Mouse (Mus musculus) activated CD4-positive, CD25-positive, alpha-beta regulatory T cell, adult 4 months (primary cell): ENCODE data around the gene Ski. TPM values are rescaled to one million over a fixed set of nuclear protein-coding genes. Genes with fewer than 3 reads are reported as not detected.
A peak's percentile ranks its signal among the peaks of the same experiment; 100 is the strongest.

Source experiments
- ATAC-seq: one replicate; pipeline ENCODE4 v1.8.0; 2017
- polyA plus RNA-seq, 2 experiments: library from polyadenylated mRNA; unstranded; fragments of 100-300 nt; shearing (Covaris generic); gene quantifications; one replicate each; pipeline ENCODE4 v1.2.1; 2017

Ski gene
- polyA plus RNA-seq, 2 experiments from 2014 or later: 24.7 to 25.0 TPM

- ATAC-seq: no peak
Observed at GRCm38 (mm10) chr4:155213752-155214054, 8.7 kb downstream of the Ski start.

DNA sequence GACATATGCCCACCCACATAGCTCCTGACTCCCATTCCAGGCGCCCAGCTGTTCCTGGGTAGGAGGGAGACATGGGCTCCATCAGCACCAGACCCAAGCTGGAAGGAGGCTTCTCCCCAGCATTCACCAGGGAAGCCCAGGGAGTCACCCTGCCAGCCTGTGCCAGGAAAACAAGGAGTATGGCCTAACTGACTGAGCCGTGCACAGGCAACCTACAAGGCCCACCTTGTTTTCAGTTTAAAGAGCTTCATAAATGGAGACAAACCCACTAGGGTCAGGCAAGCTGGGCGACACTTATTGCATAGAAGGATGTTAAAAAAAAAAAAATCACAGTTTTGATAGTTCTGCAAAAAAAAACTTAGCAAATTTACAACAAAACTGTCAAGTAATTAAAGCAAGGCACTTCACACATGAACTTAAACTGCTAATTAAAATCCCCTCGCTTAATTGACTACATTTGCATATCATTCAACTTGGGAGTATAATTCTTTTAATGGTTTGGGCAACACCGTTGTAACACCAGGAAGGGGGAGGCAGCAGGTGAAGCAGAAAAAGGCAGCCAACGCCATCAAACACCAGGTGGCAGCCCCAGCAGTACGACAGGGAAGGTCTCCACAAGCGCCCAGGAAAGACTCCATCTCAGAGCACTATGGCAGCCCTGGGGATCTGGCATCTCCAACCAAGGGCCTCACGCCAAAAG, 9.2 kb downstream of the Ski start:
- ATAC-seq: no peak

DNA sequence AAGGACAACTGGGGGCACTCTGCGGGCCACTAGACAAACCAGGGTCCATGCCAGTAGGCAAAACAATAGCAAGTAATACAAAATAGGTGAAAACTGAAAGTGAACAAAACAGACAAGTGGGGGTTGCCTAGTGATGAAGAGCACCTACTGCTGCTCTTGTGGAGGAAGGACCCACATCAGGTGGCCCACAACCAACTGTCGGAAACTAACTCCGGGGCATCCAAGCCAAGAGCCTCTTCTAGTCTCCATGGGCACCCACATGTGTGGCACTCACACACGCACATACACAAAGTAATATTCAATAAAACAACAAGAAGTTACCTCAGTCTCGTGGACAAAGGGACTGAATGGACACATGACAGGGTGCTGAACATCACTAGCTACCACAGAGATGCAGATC, 12.9 kb downstream of the Ski start:
- ATAC-seq: peak; percentile 55

DNA sequence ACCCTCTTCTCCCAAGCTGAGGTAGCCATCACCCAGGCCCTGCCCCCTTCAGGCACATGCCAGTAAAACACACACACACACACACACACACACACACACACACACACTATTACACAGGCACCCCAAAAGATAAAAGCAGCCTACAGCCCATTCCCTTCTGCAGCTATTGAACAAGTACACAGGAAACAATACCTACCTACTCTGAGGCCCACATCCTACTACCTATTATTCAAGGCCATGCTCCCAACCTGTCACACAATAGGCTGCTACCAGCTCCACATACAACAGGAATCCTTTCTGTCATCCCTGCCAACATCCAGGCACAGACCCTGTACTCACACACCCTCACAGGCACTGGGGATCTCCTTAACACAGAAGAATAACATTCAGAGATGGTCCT, 13.3 kb downstream of the Ski start:
- peak; percentile 55 for ATAC-seq

GRCm38 (mm10) chr4:155208613-155209012, 13.8 kb downstream of the Ski start:
- no peak for ATAC-seq

DNA sequence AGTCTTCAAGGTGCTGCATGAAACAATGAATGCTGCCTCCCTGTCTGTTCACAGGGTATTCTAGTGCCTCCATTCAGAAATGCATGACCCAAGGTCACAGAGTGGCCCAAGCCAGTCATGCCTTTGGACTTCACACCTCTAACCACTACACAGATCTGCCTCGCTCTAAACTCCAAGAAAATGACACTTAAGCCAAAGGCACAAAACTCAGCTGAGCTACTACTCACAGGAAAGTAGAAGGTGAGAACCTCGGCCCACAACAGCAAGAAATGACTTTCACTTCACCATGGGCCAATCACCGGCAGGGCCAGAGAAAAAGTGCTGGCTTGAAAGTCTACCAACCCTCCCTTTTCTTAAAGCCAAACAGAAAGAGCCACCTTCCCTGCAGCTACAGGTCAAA, 14.6 kb downstream of the Ski start:
- peak; percentile 57 for ATAC-seq

DNA sequence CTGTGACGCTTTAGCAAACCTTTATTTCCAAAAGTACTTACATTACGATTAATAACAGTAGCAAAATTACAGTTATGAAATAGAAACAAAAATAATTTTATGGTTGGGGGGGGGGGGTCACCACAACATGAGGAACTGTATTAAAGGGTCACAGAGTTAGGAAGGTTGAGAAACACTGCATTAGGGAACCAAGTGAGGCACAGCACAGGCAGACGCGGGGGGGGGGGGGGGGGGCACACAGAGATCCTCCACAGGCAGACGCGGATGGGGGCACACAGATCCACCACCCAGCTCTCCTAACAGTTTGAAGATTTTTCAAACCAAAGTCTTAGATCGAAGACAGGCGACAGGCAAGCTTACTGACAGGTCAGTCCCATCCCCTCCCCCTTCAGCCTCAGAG, 15.9 kb downstream of the Ski start:
- ATAC-seq: no peak

GRCm38 (mm10) chr4:155205919-155206318, 16.5 kb downstream of the Ski start:
- no peak for ATAC-seq

GRCm38 (mm10) chr4:155201764-155202163, 20.6 kb downstream of the Ski start:
- ATAC-seq: no peak

DNA sequence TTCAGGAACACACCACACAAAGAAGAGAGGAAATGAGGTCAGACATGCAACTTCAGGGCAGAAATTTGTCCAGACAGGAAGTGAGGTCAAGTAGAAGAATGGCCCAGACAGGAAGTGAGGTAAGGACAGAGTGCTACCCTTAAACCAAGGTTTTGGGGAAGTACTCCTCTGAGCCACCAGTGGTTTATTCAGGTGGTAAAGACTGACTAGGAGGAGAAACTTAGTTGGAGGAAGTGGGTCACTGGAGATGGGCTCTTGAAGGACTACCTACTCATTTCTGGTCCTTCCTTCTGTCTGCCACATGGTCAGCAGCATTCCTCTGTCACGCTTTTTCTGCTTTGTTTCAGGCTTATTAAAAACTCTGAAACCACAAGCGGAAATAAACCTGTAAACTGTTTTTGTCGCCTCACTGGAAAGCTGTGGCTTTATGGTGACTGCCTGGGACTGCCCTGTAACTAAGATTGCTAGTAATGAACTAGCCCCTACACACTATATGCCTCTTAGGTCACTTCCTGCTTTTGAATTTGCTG, 21.5 kb downstream of the Ski start:
- ATAC-seq: peak; percentile 85

GRCm38 (mm10) chr4:155197726-155198125, 24.7 kb downstream of the Ski start:
- ATAC-seq: peak; percentile 36

DNA sequence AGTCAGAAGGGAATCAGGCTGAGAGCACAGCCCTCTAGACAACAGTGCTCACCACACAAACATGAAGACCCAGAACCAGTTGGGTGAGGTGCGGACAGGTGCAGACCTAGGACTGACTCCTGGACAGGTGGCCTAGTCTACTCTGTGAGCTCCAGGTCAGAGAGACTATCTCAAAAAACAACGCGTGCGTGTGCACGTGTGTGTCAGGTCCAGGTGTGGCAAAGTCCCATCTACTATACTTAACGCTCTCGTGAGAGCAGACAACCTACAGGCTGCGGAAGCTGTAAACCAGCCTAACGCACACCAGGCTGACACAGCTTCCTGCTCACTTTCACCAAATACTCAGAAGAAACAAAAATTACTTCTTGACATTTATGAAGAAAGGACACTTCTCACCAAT, 27.2 kb downstream of the Ski start:
- no peak for ATAC-seq

DNA sequence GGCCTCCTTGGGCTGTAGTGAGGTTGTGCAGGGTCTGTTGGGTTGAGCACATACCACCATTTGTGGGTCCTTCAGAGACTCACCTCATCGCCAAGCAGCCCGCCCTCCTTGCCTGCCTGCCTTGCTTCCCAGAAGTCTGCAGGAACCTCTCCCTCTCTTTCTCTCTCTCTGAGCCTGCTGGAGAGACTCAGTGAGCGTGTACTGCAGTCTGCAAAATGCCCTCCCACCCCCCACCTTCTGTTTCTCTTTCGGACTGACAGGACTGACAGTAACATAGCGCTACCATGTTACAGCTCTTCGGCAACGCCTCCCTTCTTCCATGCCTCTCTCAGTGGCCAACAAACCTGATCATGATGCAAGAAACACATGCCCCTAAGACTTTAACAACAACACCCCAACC, 32.1 kb downstream of the Ski start:
- no peak for ATAC-seq

DNA sequence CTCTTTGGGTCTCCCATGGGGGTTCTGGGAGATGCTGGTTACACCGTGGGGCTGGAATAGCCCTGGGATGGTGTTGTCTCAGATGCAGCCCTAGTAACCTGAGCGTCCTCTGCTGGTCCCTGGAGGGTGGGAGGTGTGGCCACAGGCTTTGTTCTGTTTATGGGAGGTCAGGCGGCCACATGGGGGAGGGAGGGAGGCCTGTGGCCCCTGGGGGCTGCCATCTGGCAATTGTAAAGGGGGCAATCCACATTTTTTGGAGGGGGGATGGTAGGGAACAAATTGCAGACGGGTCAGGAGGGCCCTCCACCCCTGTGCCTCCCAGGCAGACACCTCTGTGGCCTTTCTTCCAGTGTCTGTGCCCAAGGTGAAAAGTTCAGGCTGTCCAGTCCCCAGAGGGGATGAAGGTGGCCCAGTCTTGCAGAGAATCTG, 32.7 kb downstream of the Ski start:
- ATAC-seq: no peak

GRCm38 (mm10) chr4:155188803-155189202, 33.6 kb downstream of the Ski start:
- no peak for ATAC-seq

DNA sequence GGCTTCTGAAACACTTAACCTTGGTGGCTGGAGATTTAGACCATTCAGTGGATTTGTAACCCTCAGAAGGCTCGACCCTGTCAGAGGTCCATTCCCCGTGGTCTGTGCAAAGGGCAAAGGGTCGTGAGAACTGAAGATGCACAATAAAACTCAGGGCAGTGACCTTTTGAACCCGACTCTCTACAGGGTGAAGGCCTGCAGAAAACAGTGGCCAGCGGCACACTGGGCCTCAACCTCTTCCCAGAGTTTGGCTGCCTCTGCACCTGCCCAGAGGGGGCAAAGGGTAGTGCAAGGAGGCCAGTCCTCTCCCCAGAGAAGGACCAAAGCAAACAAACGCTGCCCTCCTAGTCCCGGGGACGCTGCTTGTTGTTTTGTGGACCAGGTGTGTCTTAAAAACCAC, 34.1 kb downstream of the Ski start:
- no peak for ATAC-seq

DNA sequence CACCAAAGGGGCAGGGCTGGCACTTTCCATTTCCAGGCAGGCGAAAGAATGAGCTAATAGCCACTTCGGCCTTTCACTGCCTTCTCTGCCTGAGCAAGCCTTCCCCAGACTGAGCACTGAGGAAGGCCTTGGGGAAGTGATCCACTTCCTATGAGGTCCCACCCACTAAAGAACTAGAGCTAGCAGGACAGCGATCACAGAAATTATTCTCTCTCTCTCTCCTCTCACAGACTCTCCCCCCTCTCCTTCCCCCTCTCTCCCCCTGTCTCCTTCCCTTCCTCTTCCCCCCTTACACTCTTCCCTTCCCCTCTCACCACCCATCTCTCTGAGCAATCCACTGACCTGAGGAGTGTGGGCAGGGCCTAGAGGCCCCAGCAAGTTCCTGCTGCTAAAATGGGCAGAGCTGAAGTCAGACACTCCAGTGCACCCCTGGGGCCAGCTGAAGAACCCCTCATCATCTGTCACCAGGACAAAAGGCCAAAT, 35.2 kb downstream of the Ski start:
- ATAC-seq: peak; percentile 37

- ATAC-seq: no peak
Observed at GRCm38 (mm10) chr4:155185845-155186244, 36.5 kb downstream of the Ski start.

GRCm38 (mm10) chr4:155184248-155185070, 37.9 kb downstream of the Ski start:
- no peak for ATAC-seq

- ATAC-seq: no peak
Observed at GRCm38 (mm10) chr4:155183201-155183600, 39.2 kb downstream of the Ski start.

- peak; percentile 17 for ATAC-seq
Observed at GRCm38 (mm10) chr4:155178981-155179512, 43.3 kb downstream of the Ski start.

DNA sequence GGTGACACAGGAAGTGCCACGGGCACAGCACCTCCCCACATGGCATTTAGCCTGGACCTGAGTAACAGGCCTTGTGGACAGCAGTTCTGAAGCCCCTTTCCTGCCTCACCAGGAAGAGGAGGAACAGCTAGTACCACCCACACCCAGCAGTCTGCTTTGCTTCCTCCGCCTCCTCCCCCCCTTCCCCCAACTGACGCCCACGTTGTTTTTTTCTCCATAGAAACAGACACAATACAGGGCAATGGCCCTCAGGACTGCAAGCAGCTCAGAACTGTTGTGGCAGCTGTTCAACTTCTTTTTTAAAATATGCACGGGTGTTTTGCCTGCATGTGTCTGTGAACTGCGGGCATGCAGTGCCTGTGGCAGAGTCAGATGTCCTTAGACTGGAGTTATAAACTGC, 44.1 kb downstream of the Ski start:
- ATAC-seq: peak; percentile 85

GRCm38 (mm10) chr4:155176210-155176609, 46.2 kb downstream of the Ski start:
- no peak for ATAC-seq
